Mouse (Mus musculus) macrophage (primary cell): ENCODE measurements around the gene Upk2. TPM values are rescaled to one million over a fixed set of nuclear protein-coding genes. Genes with fewer than 3 reads are reported as not detected.

Source experiments
- H3K27ac ChIP-seq: fragments of 350-480 bp; formaldehyde crosslinking; 2 replicates; pipeline ENCODE4 v1.9.0; 2021
- H3K36me3 ChIP-seq: fragments of 350-480 bp; formaldehyde crosslinking; 2 replicates; pipeline ENCODE4 v1.9.0; 2021; ENCODE audit errors: inconsistent target
- H3K4me3 ChIP-seq: fragments of 350-480 bp; formaldehyde crosslinking; 2 replicates; pipeline ENCODE4 v1.9.0; 2021; ENCODE audit errors: inconsistent target
- H3K79me2 ChIP-seq: fragments of 350-480 bp; formaldehyde crosslinking; 2 replicates; pipeline ENCODE4 v1.9.0; 2021; ENCODE audit errors: inconsistent target
- WGBS: methylation state at CpG from one replicate; pipeline ENCODE4 v1.1.7; 2026; ENCODE audit warnings: inconsistent platforms; ENCODE audit not compliant: missing documents; 5-methylcytosine and 5-hydroxymethylcytosine counted together
- polyA plus RNA-seq: library from polyadenylated mRNA; stranded (reverse); fragments of 250-400 nt; gene quantifications from 3 replicates; pipeline ENCODE4 v1.2.4, GENCODE M21; 2018; ENCODE audit warnings: inconsistent platforms
- total RNA-seq, 78 experiments: library from RNA; depleted of rRNA; stranded (reverse); fragments of 250-400 nt; gene quantifications; 1 replicate in 9 of 78; 2 replicates in 24 of 78; 3 replicates in 43 of 78; 4 replicates in 2 of 78; pipeline ENCODE4 v1.2.4; 2018; ENCODE audit warnings: inconsistent platforms in 56 of 78

Gene Upk2
- total RNA-seq (2018; cell fraction: chromatin; rRNA removed): not detected
- total RNA-seq (2018; cell fraction: cytosol; rRNA removed): not detected
- not detected for total RNA-seq (2018; cell fraction: nucleus; rRNA removed)
- not detected in 3 replicates for polyA plus RNA-seq

DNA sequence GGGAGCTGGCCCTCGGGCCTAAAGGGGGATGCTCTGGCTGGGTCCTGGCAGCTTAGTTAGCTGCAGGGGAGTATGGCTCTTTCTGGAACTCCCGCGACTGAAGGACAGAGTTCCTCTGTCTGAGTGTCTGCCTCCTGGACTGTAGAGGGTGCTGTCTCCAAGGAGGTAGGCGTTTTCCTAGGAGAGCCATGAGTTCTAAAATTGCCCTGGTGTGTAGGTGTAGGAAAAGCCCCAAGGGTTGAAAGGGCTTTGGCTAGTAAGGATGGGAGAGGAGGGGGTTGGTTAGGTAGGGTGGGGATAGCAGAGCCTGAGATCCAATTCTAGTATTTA lies at the start of gene Upk2:
TSS of gene Upk2 (minus strand) at position 86 of the 330 bp plus-strand sequence.
- no peaks in the 10 kb centered on the region for H3K79me2 ChIP-seq
- H3K36me3 ChIP-seq: no peaks in the 10 kb centered on the region
- 78% methylated on average over 4 of the region's 4 CpGs for WGBS
- no peak within 1 kb of the TSS for H3K27ac ChIP-seq
- no peak within 1 kb of the TSS for H3K4me3 ChIP-seq

DNA sequence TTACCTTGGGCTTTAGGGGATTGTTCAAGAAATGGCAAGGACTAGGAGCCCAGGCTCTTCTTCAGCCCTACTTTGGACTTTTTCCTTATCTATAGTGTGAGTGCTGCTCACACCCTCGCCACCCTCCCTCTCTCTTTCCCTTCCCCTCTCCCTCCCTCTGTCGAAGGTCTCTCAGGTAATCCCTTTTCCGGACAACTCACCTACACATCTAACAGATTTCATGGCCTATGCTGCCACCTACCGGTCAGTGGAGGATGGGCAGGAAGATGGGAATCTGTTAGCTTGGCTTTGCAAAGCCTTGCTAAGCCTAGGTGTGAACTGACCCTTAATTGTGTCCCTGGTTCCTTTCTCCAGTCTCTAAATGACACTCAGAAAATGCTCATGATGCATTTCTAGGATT lies 47.2 kb upstream of the Upk2 start:
- Histone ChIP-seq H3K4me3 (no peak overlapping the region), H3K36me3 (peaks cover 10% of the 10 kb centered on the region; the same call in 1 of the 2 replicates), H3K79me2 (no peaks in the 10 kb centered on the region), H3K27ac (no peak overlapping the region)
- 3% methylated on average over 4 of the region's 4 CpGs for WGBS

DNA sequence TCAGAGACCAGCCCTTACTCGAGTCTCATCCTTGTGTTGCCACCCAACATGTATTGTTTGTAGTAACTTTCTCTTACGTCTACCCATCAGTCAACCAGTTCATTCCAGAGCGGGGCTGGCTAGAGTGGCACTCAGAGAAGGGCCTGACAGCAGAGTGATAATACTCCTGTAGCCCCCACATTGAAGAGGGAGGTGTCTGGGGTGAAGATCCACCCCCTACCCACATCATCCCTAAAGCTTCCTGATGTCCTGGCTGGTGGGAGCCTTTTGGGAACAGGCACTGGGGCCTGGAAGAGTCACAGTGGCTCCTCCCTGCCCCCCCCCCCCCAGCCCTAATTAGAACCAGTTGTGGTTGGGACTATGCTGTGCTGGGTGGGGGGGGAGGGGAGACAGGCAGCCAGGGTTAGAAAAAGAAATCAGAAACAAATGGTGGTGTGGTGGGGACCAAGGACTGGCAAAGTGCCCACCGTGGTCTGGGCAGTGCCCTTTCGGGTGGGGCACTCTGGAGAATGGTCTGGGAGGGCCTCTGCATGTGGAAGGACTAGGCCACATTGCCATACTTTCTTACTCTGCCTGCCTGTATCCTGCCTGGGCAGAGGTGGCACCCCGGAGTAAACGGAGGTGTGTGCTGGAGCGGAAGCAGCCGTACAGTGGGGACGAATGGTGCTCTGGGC lies 46.6 kb upstream of the Upk2 start:
- Histone ChIP-seq H3K36me3 (peaks cover 4% of the 10 kb centered on the region; the same call in 1 of the 2 replicates), H3K4me3 (no peak overlapping the region), H3K79me2 (no peaks in the 10 kb centered on the region), H3K27ac (no peak overlapping the region)
- 86% methylated on average over 10 of the region's 10 CpGs for WGBS

DNA sequence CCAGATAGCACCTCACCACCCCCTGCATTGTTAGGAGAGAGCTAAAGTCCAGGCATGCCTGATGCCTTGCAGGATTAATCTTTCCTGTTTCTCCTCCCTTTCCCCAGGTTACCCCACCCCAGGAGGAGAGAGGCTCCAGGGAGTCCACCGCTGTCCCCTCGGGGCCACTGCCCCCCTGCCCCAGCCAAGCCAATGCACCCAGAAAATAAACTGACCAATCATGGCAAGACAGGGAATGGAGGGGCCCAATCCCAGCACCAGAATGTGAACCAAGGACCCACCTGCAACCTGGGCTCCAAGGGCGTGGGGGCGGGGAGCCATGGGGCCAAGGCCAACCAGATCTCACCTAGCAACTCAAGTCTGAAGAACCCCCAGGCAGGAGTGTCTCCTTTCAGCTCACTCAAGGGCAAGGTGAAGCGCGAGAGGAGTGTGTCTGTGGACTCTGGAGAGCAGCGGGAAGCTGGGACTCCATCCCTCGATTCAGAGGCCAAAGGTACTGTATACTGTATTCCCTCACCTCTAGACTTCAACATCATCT lies 45.9 kb upstream of the Upk2 start:
- Histone ChIP-seq H3K79me2 (no peaks in the 10 kb centered on the region), H3K27ac (no peak overlapping the region), H3K4me3 (no peak overlapping the region), H3K36me3 (no peaks in the 10 kb centered on the region; the same call in 1 of the 2 replicates)
- WGBS: 98% methylated on average over 6 of the region's 8 CpGs

DNA sequence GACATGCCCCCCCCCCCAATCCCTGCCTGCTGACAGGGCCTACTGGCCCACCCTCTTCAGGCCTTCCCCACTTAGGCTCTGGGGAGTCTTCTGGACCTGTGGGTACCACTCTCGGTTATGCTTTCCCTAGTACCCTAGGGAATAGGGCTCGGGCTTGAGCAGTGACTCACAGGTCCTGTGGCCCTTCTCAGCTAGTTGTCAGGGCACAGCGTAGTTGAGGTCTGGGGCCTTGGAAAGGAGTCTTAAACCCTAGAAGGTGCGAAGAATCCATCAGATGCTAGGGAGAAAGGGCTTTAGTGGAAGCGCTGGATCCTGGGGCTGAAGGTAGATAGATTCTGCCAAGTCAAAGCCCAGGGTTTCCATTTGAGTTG lies 45.4 kb upstream of the Upk2 start:
- Histone ChIP-seq H3K27ac (no peak overlapping the region), H3K79me2 (no peaks in the 10 kb centered on the region), H3K4me3 (no peak overlapping the region), H3K36me3 (no peaks in the 10 kb centered on the region; the same call in 1 of the 2 replicates)
- WGBS: 99% methylated on average over 5 of the region's 5 CpGs

DNA sequence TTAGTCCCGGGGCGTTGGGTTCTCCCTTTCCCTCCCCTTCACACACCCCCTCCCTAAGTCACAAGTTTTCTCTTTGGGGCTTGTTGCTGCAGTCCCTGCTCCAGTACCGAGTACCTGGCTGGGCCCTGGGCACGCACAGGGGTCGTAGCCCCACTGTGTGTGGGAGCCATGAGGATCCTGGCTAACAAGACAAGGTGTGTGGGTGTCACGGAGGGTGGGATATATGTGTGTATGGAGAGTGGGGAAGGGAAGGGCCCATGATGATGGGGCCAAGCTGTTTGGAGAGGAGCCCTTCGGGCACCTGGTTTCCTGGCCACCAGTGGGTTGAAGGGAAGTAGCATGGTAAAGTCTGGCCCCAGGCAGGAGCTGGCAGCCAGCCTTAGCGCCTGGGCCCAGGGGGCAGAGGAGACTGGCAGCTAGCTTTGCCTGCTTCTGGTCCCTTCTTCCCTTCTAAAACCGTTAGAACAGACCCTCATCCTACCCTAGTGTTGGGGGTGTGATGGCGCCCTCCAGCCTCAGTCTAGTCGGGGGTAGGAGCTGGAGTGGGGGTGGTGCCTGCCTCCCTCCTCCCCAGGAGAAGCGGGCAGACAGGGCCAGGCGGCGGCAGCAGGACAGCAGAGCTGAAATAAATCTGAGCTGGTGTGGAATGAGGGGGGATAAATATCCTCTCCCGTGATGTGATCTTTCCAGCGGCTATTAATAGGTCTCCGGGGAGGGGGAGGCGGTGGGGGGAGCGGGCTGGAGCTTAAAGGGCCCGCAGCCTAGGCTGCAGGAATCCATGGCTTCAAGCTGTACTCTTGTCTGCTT lies 44.8 kb upstream of the Upk2 start:
- WGBS: 66% methylated on average over 18 of the region's 20 CpGs
- H3K36me3 ChIP-seq: no peaks in the 10 kb centered on the region; the same call in 1 of the 2 replicates
- no peak overlapping the region for H3K27ac ChIP-seq
- H3K79me2 ChIP-seq: no peaks in the 10 kb centered on the region
- H3K4me3 ChIP-seq: no peak overlapping the region

DNA sequence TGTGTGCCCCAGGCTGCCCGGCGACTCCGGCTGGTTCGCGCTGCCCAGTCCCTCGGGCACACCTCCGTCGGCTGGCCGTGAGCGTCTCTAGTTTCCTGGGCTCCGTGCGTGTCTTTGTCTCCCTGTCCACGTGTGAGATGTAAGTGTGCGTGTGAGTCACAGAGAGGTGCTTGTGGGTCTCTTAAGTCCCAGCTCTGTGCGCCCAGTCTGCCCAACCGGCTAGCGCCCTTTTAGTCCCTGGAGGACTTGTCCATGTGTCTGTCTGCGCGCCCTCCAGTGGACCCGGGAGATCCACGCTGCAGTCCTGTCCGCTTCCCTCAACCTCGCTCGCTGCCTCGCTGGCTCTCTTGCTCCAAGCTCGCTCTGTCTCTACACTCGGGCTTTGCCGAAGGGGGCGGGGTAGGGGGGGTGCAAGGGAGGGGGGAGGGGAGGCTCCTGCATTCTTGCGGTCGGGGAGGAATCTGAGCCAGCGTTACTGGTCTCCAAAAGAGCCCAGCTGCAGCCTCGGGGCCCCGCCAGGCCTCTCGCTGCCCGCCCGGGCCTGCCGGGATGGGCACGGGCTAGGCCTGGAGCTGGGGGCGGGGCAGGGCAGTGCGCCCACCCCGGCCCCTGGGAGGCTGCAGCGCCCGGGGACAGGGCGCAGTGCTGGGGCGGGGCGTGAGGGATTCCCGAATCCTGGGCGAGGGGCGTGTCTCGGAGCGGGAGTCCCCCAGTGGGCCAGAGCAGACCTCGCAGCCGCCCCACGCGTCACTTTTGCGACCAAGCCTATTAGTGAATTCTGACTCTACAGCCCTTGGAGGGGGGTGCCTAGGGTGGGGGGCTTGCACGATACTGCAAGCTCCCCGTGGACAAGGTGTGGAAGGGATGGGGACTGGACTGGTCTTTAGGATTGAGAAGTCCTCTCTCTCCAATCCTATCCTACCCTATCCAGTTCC lies 43.9 kb upstream of the Upk2 start:
- 13% methylated on average over 57 of the region's 59 CpGs for WGBS
- no peaks in the 10 kb centered on the region; the same call in 1 of the 2 replicates for H3K36me3 ChIP-seq
- no peaks in the 10 kb centered on the region for H3K79me2 ChIP-seq
- H3K27ac ChIP-seq: no peak overlapping the region
- no peak overlapping the region for H3K4me3 ChIP-seq

DNA sequence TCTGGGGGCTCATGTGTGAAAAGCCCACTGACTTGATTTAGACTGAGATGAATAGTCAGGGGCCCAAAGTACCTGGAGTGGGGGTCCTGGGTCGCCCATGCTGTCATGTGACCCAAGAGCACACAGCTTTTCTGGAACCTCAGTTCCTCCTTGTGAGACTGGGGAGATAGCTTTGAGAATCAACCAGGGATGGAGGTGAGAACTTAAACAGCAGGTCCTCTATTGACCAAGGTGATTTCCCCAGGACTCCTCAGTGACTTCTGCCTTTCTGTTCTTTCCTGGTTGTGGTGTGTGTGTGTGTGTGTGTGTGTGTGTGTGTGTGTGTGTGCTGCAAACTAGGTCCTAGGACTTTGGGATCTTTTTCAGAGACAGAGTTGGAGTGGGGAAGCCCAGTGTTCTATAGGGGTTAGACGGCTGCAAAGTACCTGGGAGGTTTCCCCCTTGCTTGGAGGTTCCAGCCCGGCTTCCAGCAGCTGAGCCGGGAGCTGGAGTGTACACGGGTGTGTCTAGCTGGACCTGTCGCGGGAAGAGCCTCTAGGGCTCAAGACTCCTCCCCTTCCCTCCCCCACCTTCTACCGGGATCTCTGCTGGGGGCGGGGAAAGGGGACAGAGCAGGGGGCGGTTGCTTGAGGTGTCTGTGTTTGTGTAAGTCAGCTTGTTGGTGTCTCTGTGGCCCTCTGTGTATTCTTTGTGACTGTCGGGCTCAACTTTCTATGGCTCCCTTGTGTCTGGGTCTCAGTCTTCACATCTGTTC lies 43.0 kb upstream of the Upk2 start:
- Histone ChIP-seq H3K36me3 (no peaks in the 10 kb centered on the region; the same call in 1 of the 2 replicates), H3K79me2 (no peaks in the 10 kb centered on the region), H3K27ac (no peak overlapping the region), H3K4me3 (no peak overlapping the region)
- 11% methylated on average over 11 of the region's 11 CpGs for WGBS

DNA sequence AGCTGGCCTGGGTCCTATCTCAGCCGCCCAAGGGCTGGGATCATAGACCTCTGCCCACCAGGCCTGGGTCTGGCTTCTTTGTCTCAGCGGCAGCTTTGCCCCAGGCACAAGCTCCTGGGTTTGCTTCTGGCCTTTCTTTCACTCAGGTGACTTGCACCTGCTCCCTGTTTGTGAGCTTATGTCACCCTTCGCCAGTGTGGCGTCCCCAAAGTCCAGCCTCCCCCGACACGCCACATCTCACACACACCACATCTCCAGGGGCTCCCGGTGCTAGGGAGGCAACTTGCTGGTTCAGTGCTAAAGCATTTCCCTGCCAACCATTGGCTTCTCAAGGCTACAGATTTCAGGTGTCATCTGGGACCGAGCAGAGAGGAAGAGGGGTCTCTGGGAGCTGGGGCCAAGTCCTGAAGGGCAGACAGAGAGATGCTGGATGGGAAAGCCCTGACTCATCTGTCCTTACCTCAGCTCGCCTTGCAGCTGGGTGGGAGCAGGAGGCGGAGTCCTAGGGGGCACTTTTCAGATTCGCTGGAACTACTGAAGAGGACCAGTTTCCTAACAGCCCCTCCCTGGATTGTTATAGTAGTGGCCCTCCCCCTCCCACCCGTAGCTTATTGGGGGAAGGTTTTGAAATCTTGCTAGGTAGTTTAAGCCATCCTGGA lies 42.2 kb upstream of the Upk2 start:
- no peaks in the 10 kb centered on the region for H3K79me2 ChIP-seq
- WGBS: 90% methylated on average over 12 of the region's 12 CpGs
- no peaks in the 10 kb centered on the region; the same call in 1 of the 2 replicates for H3K36me3 ChIP-seq
- H3K4me3 ChIP-seq: no peak overlapping the region
- no peak overlapping the region for H3K27ac ChIP-seq

DNA sequence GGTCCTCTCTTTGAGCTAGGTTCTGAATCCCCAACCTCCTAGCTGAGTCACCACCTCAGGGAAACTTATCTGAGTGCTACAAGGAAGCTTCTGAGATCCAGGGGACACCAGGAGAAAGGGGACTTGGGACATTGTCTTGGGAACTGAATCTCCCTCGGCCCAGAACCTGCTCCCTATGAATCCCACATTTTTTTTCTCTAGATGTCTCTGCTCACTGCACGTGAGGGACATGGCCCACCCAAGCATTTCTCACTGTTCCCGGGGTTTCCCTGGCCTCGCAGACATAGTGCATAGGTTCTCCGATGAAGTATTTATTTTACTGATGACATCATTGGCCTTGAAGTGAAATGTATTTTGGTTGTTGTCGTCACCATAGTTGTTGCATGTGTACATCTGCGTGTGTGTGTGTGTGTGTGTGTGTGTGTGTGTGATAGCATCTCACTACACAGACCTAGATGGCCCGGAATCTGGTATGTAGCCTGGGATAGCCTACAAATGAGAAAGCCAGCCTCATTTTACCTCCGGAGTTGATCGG lies 41.1 kb upstream of the Upk2 start:
- Histone ChIP-seq H3K79me2 (no peaks in the 10 kb centered on the region), H3K36me3 (no peaks in the 10 kb centered on the region; the same call in 1 of the 2 replicates), H3K27ac (no peak overlapping the region), H3K4me3 (no peak overlapping the region)
- WGBS: 77% methylated on average over 9 of the region's 10 CpGs

DNA sequence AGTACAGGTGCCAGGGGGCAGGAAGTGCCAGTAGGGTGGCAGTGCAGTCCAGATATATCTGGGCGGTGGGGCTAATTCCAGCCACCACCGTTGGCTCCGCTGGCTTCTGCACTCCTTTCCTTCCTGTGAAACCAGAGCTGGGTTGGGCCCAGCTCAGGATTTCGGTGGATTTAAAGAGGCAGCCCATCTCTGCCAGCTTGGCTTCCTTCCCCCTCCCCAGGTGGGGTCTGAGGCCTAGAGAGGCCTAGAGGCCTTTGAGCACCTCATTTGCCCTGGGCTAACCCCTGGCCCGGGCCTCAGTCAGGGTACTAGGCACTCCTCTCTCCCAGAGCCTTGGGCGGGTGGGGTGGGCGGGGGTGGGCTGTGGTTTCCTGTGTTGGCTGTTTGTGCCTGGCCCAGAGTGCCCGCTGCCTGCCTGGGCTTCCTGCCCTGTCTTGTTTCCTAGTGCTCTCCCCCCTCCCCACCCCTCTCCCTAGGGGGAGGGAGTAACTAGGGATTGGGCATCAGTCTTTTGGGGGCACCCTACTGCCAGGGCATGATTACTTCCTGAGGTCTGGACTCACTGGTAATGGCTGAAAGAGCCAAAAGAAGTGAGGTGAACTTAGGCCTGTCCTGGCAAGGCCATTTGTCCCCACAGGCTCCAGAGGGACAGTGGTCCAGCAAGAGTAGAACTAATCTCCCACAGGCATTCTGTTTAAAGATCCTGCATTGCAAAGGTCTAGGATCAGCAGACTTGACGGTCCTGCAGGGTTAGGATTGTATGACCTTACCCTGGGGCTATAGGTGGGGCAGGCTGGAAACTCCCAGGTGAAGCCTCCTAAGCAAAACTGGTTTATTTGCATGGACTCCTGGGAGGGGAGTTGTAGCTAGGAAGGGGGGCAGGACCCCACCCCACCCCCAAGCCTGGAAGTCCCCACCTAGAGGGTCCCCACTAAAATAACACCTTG lies 40.4 kb upstream of the Upk2 start:
- H3K27ac ChIP-seq: no peak overlapping the region
- no peaks in the 10 kb centered on the region for H3K36me3 ChIP-seq
- no peak overlapping the region for H3K4me3 ChIP-seq
- H3K79me2 ChIP-seq: no peaks in the 10 kb centered on the region
- 53% methylated on average over 9 of the region's 9 CpGs for WGBS

DNA sequence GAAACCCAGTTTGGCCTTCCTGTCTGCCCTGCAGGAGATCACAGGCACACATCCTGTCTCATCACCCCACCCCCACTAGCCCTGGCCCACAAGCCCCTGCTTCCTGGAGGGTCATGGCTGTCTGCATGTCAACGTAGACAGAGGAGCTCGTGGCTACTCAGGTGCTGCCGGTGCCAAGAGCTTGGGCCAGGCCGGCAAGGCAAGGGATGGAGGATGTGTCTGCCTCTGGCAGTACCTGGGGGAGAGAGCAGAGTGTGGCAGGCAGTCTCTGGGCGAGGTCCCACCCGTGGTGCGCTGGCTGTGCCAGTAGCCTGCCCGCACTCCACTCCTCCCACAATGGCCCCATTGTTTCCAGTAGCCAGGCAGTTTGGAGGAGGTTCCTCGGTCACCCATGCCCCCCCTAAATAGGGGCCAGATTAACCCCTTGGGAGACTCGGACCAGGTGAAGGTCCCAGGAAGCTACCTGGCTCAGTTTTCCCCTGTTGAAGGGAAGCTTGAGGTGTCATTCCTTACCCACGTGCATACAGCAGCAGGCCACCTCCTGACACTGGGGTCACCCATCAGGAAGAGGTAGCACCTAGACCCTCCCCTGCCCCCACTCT lies 39.6 kb upstream of the Upk2 start:
- H3K4me3 ChIP-seq: no peak overlapping the region
- H3K79me2 ChIP-seq: no peaks in the 10 kb centered on the region
- 49% methylated on average over 11 of the region's 11 CpGs for WGBS
- H3K27ac ChIP-seq: no peak overlapping the region
- H3K36me3 ChIP-seq: no peaks in the 10 kb centered on the region
